Mouse (Mus musculus): ENCODE results near the gene Il34.

Gene Il34

DNA sequence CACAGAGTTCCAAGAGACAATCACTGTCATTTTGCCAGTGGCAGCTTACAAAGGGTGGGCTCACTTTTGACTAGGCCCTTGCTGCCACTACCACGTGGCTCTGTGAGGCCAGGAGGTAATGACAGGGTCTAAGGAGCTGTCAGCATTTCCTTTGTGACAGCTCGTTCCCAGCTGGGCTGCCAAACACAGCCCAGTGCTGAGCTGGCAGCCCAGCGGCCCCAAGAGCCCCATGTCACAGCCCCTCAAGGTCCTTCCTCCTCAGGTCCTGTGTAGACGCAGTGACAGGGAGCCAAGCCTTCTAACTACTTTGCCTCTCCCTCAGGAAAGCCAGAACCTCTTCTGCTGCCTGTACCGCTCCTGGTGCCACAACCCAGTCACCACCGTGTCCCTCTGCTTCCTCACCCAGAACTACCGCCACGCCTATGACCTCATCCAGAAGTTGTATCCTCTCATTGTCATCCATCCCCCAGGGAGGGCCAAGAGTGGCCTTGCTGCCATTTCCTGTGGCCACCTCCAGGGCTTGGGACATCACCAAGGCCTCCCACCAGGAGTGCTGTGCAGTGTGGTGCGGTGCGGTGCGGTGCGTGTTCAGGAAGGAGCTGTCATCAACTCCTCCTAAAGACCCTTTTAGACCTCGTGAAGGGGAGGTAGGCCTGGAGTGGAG, 94.3 kb downstream of the Il34 start:
- no peak for DNase-seq (ENCODE audit: low read depth, low spot score)

DNA sequence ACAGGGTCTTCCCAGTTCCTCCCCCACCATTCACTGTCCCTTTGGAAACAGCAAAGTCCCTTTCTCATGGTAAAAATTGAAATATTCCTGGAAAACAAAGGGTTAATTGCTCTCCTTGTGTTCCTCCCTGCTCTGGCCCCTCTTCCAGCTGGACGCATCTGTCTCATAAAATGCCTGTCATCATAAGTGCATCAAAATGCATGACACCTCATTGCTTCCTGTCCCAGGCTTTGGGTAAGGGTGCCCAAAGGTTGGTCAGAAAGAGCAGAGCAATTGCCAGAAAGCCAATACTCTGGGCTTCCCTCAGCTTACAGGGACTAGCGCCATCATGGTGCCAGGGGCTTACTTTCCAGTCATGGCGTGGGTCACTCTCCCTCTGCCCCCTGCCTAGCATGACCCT, 95.1 kb downstream of the Il34 start:
- DNase-seq (ENCODE audit: low read depth, low spot score): no peak

DNA sequence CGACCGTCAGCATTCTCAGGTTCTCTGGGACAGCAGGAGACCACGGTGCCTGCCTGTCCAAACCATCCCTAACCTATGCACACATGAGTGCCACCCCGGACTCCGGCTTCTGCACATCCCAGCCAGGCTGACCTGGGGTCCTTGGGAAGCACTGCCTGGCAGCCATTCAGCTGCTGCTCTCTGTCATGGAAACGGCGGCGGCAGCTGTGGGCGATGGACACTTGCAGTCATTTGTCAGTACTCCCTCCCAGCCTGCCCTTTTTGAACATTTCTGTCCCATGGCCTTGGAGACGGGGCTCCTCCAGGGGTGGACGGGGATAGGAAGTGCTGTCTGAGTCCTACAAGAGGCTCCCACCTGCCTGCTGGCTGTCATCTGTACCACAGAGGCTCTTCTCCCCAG, 97.3 kb downstream of the Il34 start:
- no peak for DNase-seq (ENCODE audit: low read depth, low spot score)

DNA sequence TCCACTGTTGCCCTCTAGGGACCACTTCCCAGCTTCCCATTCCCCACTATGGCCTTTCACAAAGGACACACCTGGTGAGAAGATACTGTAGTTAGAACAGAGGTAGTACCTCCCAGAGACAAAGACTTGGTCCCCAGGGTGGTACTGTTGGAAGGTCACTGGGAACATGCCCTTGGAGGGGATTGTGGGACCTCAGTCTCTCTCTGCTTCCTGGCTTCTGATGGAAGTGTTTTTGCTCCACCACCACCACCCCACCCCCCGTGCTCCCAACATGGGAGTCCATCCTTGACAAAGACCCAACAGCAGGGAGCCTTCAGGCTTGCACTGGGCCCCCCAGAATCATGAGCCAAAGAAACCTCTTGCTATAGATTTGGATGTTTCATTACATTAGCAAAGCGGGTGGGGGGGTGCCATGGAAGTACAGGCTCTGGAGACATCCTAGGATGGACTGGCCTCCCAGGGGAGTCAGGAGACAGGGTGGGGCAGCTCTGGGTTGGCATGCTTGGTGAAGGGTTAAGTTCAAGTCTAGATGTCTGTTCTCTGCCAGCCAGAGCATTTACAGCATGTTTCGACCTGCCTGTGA, 99.3 kb downstream of the Il34 start:
- no peak for DNase-seq (ENCODE audit: low read depth, low spot score)

DNA sequence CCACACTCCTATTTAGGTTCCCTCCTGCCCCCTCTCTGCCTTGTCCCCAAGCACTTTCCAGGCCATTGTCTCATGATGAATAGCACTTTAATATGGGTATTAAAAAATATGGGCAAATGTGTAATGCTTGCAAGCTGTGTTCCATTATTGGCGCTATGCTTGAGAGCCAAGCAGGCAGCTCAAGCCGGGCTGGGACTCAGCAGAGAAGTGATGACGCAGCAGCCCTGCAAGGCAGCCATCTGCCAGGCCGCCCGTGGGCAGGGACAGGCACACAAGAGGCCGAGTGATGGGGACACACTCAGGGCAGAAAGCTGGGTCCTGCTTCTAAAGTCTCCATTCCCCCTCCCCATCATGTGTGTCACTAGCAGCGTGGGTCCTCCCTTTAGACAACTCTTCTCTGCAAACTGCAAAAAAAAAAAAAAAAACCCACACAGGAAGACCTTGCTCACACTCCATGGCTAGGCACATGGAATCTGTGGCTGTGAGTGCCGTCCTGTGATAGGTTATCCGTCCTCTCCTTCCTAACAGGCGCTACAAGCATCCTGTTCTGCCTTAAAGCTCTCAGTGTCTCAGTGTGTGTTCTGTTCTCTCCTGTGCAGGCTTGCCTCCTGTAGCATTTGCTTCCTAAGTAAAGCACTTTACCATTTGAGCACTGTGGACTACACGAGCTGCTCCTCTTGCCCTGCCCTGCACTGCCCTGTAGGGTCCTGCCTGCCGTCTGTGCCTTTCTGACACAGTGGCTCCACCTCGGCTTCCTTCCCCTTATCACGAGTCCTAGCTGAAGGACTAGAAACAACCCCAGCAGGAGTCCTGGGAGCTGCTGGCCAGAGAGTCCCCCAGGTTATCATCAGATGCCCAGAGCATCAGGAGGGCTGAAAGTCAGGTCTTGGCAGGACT, 100.1 kb downstream of the Il34 start:
- DNase-seq (ENCODE audit: low read depth, low spot score): no peak

DNA sequence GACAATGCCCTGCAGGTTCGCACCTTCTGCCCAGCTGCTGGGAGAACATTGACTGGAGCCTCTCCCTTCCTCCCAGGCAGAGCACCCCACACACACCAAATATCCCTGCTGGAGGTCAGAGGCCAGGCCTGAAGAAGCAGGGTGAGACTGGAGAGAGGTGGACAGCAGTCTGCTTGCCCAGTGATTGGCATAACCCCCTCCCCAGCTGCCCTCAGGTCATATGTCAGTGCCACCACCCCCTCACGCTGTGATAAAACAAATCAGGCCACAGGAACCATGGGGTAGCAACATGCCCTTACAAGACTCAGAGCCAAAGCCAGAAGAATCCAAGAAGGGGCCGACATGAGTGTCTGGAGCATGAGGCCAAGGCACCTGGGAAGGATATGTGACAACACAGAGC, 101.6 kb downstream of the Il34 start:
- DNase-seq (ENCODE audit: low read depth, low spot score): no peak

DNA sequence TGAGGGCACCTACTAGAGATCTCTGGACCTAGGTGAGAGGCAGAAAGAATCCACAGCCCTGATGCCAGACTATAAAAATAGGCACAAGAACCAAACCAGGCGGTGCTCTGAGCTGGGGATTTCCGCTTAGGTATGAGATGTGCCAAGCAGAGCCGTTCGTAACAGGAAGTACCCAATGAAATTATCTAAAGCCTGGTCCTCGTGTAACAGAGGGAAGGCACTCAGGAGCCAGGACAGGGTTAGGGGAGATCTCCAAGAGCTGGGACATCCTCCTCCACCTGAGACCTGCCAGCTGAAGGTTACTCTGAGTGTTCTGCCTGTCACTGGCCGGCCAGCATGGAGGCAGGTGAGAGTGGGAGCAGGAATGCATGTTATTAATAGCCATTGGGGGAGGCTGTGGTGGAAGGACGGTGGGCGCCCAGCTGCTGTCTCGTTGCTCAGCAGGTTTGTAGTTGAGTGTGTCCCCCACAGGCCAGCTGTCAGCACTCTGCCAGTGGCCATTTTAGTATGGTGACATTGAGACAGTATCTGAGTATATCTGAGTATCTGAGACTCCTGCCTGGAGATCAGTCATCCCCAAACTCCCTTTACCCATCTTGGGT, 102.2 kb downstream of the Il34 start:
- no peak for DNase-seq (ENCODE audit: low read depth, low spot score)

DNA sequence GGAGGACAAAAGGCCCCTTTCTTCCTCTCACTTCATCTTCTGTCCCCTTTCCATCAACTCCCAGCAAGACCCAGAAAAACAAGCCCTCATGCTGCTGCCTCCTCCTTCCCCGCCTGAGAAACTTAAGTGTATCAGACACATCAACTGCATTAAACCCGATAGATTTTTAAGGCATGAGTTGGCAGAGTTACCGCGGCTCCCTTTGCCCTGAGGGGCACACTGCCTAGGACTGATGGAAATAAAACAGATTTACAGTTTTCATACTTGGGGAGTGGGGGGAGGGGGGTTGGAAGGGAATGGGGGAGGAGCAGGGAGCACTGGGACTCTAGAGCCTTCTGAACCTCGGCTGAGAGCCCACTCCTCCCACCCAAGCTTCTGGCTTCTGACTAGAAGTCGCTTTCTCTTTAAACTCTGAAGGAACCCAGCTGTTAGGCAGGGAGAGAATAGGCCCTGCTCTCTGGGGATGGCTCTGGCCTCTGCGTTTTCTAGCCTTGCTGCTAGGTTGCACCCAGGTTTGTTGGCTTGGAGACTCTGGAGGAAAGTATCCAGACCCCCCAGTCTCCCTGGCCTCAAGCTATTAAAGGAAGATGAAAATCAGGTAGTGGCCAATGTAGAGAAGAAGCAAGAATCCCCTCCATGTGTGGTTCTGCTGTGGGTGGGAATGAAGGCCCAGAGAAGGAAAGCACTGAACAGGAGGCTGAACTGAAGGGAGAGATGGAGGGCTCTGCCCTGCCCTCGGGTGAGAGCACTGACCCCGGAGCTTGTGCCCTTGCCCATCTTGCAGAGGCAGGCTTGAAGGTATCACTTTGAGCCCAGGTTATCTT, 102.9 kb downstream of the Il34 start:
- no peak for DNase-seq (ENCODE audit: low read depth, low spot score)

DNA sequence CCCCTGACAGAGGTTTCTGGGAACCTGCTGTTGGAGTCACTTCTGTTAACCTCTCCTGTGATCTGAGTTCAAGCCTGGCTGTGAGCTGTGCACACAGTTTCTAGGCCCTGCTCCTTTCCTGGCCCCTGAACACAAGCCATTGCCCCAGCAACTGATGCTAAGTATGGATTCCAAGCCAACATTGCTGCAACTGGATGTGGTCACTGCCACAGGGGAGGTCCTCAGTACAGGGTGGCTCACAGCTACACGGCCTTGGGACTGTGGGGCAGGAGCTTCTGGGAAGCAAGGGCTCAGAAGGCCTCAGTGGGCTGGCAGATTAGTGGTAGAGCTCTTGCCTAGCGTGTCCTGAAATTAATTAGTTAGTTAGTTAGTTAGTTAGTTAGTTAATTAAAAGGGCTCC, 105.2 kb downstream of the Il34 start:
- DNase-seq (ENCODE audit: low read depth, low spot score): no peak

DNA sequence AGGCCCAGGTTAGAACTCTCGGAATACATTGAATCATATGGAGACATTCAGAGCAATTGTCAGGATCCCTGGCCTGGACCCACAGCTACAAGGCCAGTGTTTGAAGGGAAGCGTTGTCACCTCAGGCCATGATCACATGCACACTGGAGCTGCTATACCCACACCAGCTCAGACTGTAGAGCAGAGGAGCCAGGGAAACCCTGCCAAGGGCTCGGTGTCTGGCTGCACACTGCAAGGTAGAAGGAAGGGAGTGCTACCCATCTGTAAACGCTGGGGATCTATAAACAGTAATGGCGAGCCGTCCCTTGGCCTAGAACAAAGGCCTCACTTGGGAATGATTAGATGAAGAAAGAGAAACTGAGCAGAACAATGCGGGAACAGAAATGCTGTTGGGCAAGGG, 106.2 kb downstream of the Il34 start:
- no peak for DNase-seq (ENCODE audit: low read depth, low spot score)

DNA sequence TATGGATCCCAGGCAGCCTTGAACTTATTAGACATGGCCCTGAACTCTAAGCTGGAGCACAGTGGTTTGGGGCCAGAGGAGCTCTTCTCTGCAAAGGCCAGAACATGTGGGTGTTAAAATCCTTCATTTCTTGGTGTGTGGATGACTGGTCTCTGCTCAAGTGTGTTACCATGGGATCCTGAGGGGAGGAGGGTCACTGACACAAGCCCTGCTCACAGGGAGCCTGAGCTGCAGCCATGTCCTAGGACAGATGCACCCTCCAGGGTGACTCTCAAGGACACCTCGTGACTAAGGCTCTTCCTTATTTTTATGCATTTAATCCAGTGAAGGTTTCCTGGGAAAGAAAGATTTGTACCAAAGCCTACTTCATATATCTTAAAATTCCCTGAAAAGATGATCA, 107.6 kb downstream of the Il34 start:
- DNase-seq (ENCODE audit: low read depth, low spot score): no peak

DNA sequence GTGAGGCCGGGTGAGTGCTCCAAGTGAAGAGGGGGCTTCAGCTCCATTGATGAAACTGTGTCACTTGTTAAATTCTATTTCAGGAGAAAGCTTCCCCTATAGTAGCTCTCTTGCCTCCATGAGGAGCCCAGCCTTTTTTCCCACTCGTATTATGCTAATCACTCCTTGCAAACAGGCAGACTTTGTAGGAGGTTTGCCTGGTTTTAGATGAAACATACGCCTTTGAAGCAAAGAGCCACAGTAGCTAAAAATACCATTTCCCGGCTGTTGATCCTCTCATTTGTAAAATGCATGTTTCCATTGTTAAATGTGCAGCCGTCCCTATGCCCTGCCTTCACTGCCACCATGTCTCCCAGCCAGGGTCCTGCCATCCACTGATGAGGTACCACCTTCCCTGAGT, 108.2 kb downstream of the Il34 start:
- no peak for DNase-seq (ENCODE audit: low read depth, low spot score)

DNA sequence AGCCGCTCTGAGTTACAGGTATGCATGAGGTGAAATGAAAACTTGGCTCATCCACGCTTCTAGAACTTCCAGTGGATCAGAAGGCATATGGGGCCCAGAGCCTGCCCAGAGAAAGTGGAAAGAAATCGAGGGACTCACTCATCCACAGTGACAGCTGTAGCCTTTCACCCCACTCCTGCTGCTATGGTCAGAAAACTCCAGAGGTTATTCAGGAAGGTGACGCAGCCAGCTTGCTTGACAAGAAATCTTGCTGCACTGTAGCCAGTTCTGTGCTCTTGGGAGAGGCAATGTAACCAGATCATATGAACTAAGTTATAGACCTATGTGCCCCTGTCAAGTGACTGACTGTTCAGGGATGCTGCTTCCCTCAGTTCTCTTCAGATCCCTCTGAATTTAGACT, 109.7 kb downstream of the Il34 start:
- DNase-seq (ENCODE audit: low read depth, low spot score): no peak

DNA sequence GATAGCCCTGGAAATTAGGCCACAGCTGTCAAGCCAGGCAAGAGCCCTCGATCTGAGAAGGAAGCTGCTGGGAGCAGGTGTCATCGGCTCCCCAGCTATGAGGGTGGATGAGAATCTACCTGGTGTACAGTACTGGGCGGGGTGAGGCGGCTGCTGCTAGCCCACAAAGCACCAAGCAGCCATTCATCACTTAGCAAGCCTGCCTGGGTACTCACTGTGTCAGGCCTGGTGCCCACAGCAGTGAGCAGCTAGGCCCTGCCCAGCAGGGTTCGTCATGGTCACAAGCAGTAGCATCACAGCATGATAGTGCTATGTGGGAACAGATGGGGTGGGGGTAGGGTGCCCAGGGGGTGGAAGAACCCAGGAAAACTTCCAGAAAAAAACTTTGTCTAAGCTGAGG, 110.3 kb downstream of the Il34 start:
- DNase-seq (ENCODE audit: low read depth, low spot score): no peak

DNA sequence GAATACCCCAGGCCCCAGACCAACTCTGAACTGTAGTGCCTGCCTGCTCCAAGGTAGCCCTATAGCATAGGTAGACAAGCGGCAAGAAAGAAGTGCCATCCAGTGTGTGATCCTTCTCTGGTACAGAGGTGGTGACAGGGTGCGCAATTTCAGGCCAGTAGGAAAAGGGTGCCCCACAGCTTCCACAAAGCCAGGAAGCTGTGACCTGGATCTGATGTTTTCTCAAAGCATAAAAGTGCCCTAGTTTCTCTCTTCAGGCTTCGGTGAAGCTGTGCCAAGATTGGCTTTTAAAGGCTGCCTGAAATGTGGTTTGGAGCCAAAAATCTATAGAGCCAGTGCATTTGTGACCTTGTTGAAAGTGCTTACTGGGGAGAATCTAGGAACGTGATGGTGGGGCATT, 110.9 kb downstream of the Il34 start:
- DNase-seq (ENCODE audit: low read depth, low spot score): no peak

DNA sequence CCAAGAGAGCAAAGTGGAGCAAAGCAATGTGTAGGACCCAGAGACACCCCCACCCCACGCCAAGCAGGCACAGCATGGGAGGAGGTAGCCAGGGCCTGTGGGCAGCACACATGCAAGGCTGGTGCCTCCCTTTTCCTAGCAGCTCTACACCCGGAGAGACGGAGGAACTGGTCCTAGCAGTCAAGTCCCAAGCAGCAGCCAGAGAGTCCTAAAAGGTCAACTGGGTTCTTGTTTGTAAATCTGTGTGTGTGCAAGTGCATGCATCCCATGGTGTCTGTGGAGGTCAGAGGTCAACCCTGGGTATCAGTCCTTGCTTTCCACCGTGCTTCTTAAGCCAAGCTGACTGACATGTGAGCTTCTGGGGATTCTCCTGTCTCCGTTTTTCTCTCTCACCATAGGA, 111.5 kb downstream of the Il34 start:
- no peak for DNase-seq (ENCODE audit: low read depth, low spot score)

All from ZHBTc4 (cell line).